Mouse (Mus musculus): Measurements from ENCODE around the gene Asgr1. TPM values are rescaled to one million over a fixed set of nuclear protein-coding genes. Genes with fewer than 3 reads are reported as not detected.

Asgr1 gene
- total and polyA plus RNA-seq, 3 experiments, result 0.31 TPM; not detected in 2

DNA sequence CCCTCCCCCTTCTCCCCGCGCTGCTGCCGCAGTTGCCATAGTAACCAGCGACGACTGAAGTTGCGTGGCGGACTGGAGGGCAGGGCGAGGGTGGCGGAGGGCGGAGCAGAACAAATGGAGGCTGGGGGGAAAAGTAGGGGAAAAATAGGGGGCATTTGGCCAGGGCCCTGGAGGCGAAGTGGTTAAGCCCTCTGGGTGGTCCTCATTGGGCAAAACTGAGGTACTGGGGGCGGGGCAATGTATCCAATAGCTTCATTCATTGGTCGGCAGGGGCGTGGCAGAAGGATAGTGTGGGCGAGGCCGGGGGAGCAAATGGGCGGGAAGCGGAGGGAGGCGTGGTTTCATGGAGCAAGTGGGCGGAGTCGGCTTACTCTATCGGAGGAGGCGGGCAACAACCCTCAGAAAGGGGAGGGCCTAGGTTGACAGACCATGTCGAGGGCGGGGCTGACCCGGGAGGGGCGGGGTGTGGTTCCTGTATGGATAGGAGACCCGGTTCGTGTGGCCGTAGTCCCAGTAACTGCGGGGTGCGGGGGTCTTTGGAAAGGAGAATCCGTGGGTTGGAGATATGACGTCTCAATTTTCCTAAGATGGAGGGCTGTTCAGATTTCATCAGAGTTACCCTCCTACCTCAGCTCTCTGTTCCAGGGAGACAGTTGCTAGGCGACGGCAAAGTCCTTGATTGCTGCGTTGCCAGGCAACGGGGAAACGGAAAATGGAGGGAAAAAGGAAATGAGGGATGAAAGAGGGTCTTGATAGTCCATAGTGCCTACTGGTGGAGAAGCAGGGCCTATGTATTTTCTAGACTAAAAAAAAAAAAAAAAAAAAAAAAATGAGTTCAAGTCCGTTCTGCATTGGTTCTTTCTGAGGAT is 32.4 kb upstream of the Asgr1 start:
- peaks cover 25% of the 10 kb centered on the region for H3K79me2 ChIP-seq (ENCODE audit: control insufficient read depth, insufficient read depth, low read length, poor library complexity)
- no peaks in the 10 kb centered on the region for H3K9me3 ChIP-seq (replicated peaks; ENCODE audit: insufficient read depth, low read length)
- peaks cover 0 to 34% of the 10 kb centered on the region in 2 experiments; a peak in 3 of 4 replicates for H3K4me1 ChIP-seq (ENCODE audit: control insufficient read depth in 1 of 2, insufficient read depth in 2 of 2, low read length in 2 of 2)
- H3K9ac ChIP-seq (ENCODE audit: control insufficient read depth, low read depth, low read length, poor library complexity, severe bottlenecking), result 0 out of 2 replicates have a peak overlapping the region, but pooled peaks have one; percentile 12
- H3K27ac ChIP-seq (ENCODE audit: control insufficient read depth, low read depth, low read length), result no peak overlapping the region
- peaks cover 0 to 32% of the 10 kb centered on the region in 2 experiments; a peak in 2 of 4 replicates for H3K36me3 ChIP-seq (ENCODE audit: control insufficient read depth in 1 of 2, insufficient read depth in 2 of 2, low read length in 2 of 2)
- peak overlapping the region; percentile 41 to 53 for H3K4me3 ChIP-seq (ENCODE audit: control insufficient read depth in 1 of 2, insufficient read depth in 1 of 2, low read depth in 2 of 2, low read length in 2 of 2)
- H3K27me3 ChIP-seq (ENCODE audit: control insufficient read depth in 1 of 2, insufficient read depth in 2 of 2, low read length in 2 of 2), result no peaks in the 10 kb centered on the region
- peak; percentile 99 for DNase-seq (ENCODE audit: low read depth, low spot score)
- TF ChIP-seq TCF12 (IDR thresholded peaks at IDR 0.05; ENCODE audit: low read depth, low read length), result no peak
- TF ChIP-seq CTCF (IDR thresholded peaks at IDR 0.05 in 2 of 3, conservative IDR thresholded peaks at IDR 0.05 in 1 of 3; ENCODE audit: control insufficient read depth in 1 of 3, insufficient read depth in 1 of 3, low read depth in 2 of 3, low read length in 3 of 3, poor library complexity in 1 of 3, severe bottlenecking in 1 of 3), result no peak
- TF ChIP-seq MAZ (IDR thresholded peaks at IDR 0.05; ENCODE audit: low read depth, low read length), result peak; percentile 89
- TF ChIP-seq TAL1 (IDR thresholded peaks at IDR 0.05; ENCODE audit: low read length), result no peak
- no peak for TF ChIP-seq RAD21 (IDR thresholded peaks at IDR 0.05; ENCODE audit: low read depth, low read length)
- TF ChIP-seq CHD2 (IDR thresholded peaks at IDR 0.05; ENCODE audit: low read length), result no peak; the same call in 1 of the 2 replicates
- peak; percentile 82 for TF ChIP-seq MXI1 (IDR thresholded peaks at IDR 0.05; ENCODE audit: low read depth, low read length)
- TF ChIP-seq NELFE (IDR thresholded peaks at IDR 0.05; ENCODE audit: low read depth, low read length), result no peak
- no peak for TF ChIP-seq JUND (IDR thresholded peaks at IDR 0.05; ENCODE audit: low read depth, low read length)
- no peak for TF ChIP-seq TBP (IDR thresholded peaks at IDR 0.05; ENCODE audit: low read depth, low read length)
- peak; percentile 89 for TF ChIP-seq SIN3A (IDR thresholded peaks at IDR 0.05; ENCODE audit: low read length)
- TF ChIP-seq ZKSCAN1 (IDR thresholded peaks at IDR 0.05; ENCODE audit: low read depth, low read length), result no peak
- TF ChIP-seq GATA1 (IDR thresholded peaks at IDR 0.05; ENCODE audit: low read depth, low read length), result no peak
- TF ChIP-seq MYB (IDR thresholded peaks at IDR 0.05; ENCODE audit: low read depth, low read length), result no peak
- no peak; the same call in 1 of the 2 replicates for TF ChIP-seq KAT2A (conservative IDR thresholded peaks at IDR 0.05; ENCODE audit: low read depth, low read length)
- no peak for TF ChIP-seq MEF2A (IDR thresholded peaks at IDR 0.05; ENCODE audit: extremely low read depth, insufficient replicate concordance, low read depth, low read length, poor library complexity, severe bottlenecking)
- no peak for TF ChIP-seq MYC (IDR thresholded peaks at IDR 0.05; ENCODE audit: low read depth, low read length)
- no peak for TF ChIP-seq RCOR1 (IDR thresholded peaks at IDR 0.05; ENCODE audit: low read depth, low read length)
- no peak for TF ChIP-seq MAFK (IDR thresholded peaks at IDR 0.05; ENCODE audit: borderline replicate concordance, low read depth, low read length)
- TF ChIP-seq ETS1 (IDR thresholded peaks at IDR 0.05; ENCODE audit: low read depth, low read length), result no peak
- TF ChIP-seq SMC3 (IDR thresholded peaks at IDR 0.05; ENCODE audit: low read depth, low read length), result no peak
- no peak for TF ChIP-seq MAX (IDR thresholded peaks at IDR 0.05; ENCODE audit: low read length)
- no peak for TF ChIP-seq BHLHE40 (IDR thresholded peaks at IDR 0.05; ENCODE audit: borderline replicate concordance, low read depth, low read length)
- no peak for TF ChIP-seq ZMIZ1 (IDR thresholded peaks at IDR 0.05; ENCODE audit: low read depth, low read length)
- TF ChIP-seq HCFC1 (IDR thresholded peaks at IDR 0.05; ENCODE audit: low read depth, low read length), result no peak
- no peak for TF ChIP-seq GABPA (IDR thresholded peaks at IDR 0.05; ENCODE audit: low read depth, low read length)
- TF ChIP-seq ZC3H11A (IDR thresholded peaks at IDR 0.05; ENCODE audit: low read depth, low read length), result no peak
- TF ChIP-seq USF1 (IDR thresholded peaks at IDR 0.05; ENCODE audit: low read depth, low read length), result no peak
- TF ChIP-seq NRF1 (IDR thresholded peaks at IDR 0.05; ENCODE audit: insufficient read depth, low read depth, low read length, poor library complexity, severe bottlenecking), result 0 out of 2 replicates have a peak, but pooled peaks have one; percentile 15
- no peak for TF ChIP-seq POLR2AphosphoS5 (IDR thresholded peaks at IDR 0.05; ENCODE audit: borderline replicate concordance, low read depth, low read length)
- TF ChIP-seq POLR2AphosphoS2 (IDR thresholded peaks at IDR 0.05; ENCODE audit: low read length), result no peak
- TF ChIP-seq EP300 (IDR thresholded peaks at IDR 0.05; ENCODE audit: low read depth in 1 of 2, low read length in 2 of 2), result no peak
- TF ChIP-seq CHD1 (IDR thresholded peaks at IDR 0.05; ENCODE audit: low read depth, low read length), result no peak
- peak; percentile 58 for TF ChIP-seq ELF1 (IDR thresholded peaks at IDR 0.05; ENCODE audit: low read depth, low read length)
- no peak for TF ChIP-seq UBTF (IDR thresholded peaks at IDR 0.05; ENCODE audit: borderline replicate concordance, insufficient read depth, low read depth, low read length)
- peak; percentile 62; the same call in 1 of the 2 replicates for TF ChIP-seq E2F4 (IDR thresholded peaks at IDR 0.05; ENCODE audit: borderline replicate concordance, low read depth, low read length)
